Mouse (Mus musculus): ENCODE measurements around the gene Trim42. TPM values are rescaled to one million over a fixed set of nuclear protein-coding genes. Genes with fewer than 3 reads are reported as not detected.

Gene Trim42
- polyA plus RNA-seq (2012; rRNA removed) = not detected in 2 replicates

GRCm38 (mm10) chr9:97369591-97369990 is at the start of gene Trim42:
Trim42 (minus strand) TSS chr9:97369958.
- Histone ChIP-seq H3K4me1 (ENCODE audit: control insufficient read depth, insufficient read depth, low read length) (no peaks in the 10 kb centered on the region), H3K4me3 (ENCODE audit: insufficient read depth, low read length) (no peak within 1 kb of the TSS), H3K27ac (ENCODE audit: insufficient read depth, low read length) (no peak within 1 kb of the TSS)
- TF ChIP-seq POLR2A (IDR thresholded peaks at IDR 0.05; ENCODE audit: extremely low read depth, insufficient read depth, low read length) (no peak), CTCF (IDR thresholded peaks at IDR 0.05; ENCODE audit: extremely low read depth, insufficient read depth, low read length) (no peak)

GRCm38 (mm10) chr9:97414876-97415668 is 45.3 kb upstream of the Trim42 start:
- Histone ChIP-seq H3K4me1 (ENCODE audit: control insufficient read depth, insufficient read depth, low read length) (no peaks in the 10 kb centered on the region), H3K27ac (ENCODE audit: insufficient read depth, low read length) (no peak overlapping the region)
- TF ChIP-seq POLR2A (IDR thresholded peaks at IDR 0.05; ENCODE audit: extremely low read depth, insufficient read depth, low read length) (no peak), CTCF (IDR thresholded peaks at IDR 0.05; ENCODE audit: extremely low read depth, insufficient read depth, low read length) (no peak)

GRCm38 (mm10) chr9:97408142-97408541 is 38.4 kb upstream of the Trim42 start:
- Histone ChIP-seq H3K4me1 (ENCODE audit: control insufficient read depth, insufficient read depth, low read length) (no peaks in the 10 kb centered on the region), H3K27ac (ENCODE audit: insufficient read depth, low read length) (no peak overlapping the region), H3K4me3 (ENCODE audit: insufficient read depth, low read length) (no peak overlapping the region)
- no peak for TF ChIP-seq CTCF (IDR thresholded peaks at IDR 0.05; ENCODE audit: extremely low read depth, insufficient read depth, low read length)

More at GRCm38 (mm10) chr9:97414876-97415668, 45.3 kb upstream of the Trim42 start:
- no peak overlapping the region for H3K4me3 ChIP-seq (ENCODE audit: insufficient read depth, low read length)

- no peaks in the 10 kb centered on the region for H3K4me1 ChIP-seq (ENCODE audit: control insufficient read depth, insufficient read depth, low read length)
- no peak overlapping the region for H3K27ac ChIP-seq (ENCODE audit: insufficient read depth, low read length)
- H3K4me3 ChIP-seq (ENCODE audit: insufficient read depth, low read length) = no peak overlapping the region
- TF ChIP-seq CTCF (IDR thresholded peaks at IDR 0.05; ENCODE audit: extremely low read depth, insufficient read depth, low read length) (no peak), POLR2A (IDR thresholded peaks at IDR 0.05; ENCODE audit: extremely low read depth, insufficient read depth, low read length) (no peak)
These were observed 13.3 kb downstream of the Trim42 start for GRCm38 (mm10) chr9:97356441-97356840.

GRCm38 (mm10) chr9:97344767-97345297 is 24.9 kb downstream of the Trim42 start:
- no peak overlapping the region for H3K27ac ChIP-seq (ENCODE audit: insufficient read depth, low read length)
- no peak overlapping the region for H3K4me3 ChIP-seq (ENCODE audit: insufficient read depth, low read length)
- 0 out of 2 replicates have a peak, but pooled peaks cover 1% of the 10 kb centered on the region for H3K4me1 ChIP-seq (ENCODE audit: control insufficient read depth, insufficient read depth, low read length)
- TF ChIP-seq POLR2A (IDR thresholded peaks at IDR 0.05; ENCODE audit: extremely low read depth, insufficient read depth, low read length) = no peak
- no peak for TF ChIP-seq CTCF (IDR thresholded peaks at IDR 0.05; ENCODE audit: extremely low read depth, insufficient read depth, low read length)

- Histone ChIP-seq H3K4me3 (ENCODE audit: insufficient read depth, low read length) (no peak overlapping the region), H3K27ac (ENCODE audit: insufficient read depth, low read length) (no peak overlapping the region), H3K4me1 (ENCODE audit: control insufficient read depth, insufficient read depth, low read length) (0 out of 2 replicates have a peak, but pooled peaks cover 1% of the 10 kb centered on the region)
- TF ChIP-seq POLR2A (IDR thresholded peaks at IDR 0.05; ENCODE audit: extremely low read depth, insufficient read depth, low read length) (no peak), CTCF (IDR thresholded peaks at IDR 0.05; ENCODE audit: extremely low read depth, insufficient read depth, low read length) (no peak)
These were observed 28.0 kb downstream of the Trim42 start for GRCm38 (mm10) chr9:97341772-97342171.

GRCm38 (mm10) chr9:97322846-97323245 is 46.9 kb downstream of the Trim42 start:
- H3K4me1 ChIP-seq (ENCODE audit: control insufficient read depth, insufficient read depth, low read length) = no peaks in the 10 kb centered on the region
- no peak for TF ChIP-seq POLR2A (IDR thresholded peaks at IDR 0.05; ENCODE audit: extremely low read depth, insufficient read depth, low read length)
- peak; percentile 50; the same call in 1 of the 2 replicates for TF ChIP-seq CTCF (IDR thresholded peaks at IDR 0.05; ENCODE audit: extremely low read depth, insufficient read depth, low read length)
- no peak overlapping the region for H3K27ac ChIP-seq (ENCODE audit: insufficient read depth, low read length)
- H3K4me3 ChIP-seq (ENCODE audit: insufficient read depth, low read length) = no peak overlapping the region

- TF ChIP-seq POLR2A (IDR thresholded peaks at IDR 0.05; ENCODE audit: extremely low read depth, insufficient read depth, low read length) (no peak), CTCF (IDR thresholded peaks at IDR 0.05; ENCODE audit: extremely low read depth, insufficient read depth, low read length) (no peak)
- Histone ChIP-seq H3K27ac (ENCODE audit: insufficient read depth, low read length) (no peak overlapping the region), H3K4me1 (ENCODE audit: control insufficient read depth, insufficient read depth, low read length) (no peaks in the 10 kb centered on the region), H3K4me3 (ENCODE audit: insufficient read depth, low read length) (no peak overlapping the region)
These were observed 47.6 kb downstream of the Trim42 start for GRCm38 (mm10) chr9:97322120-97322519.

GRCm38 (mm10) chr9:97315421-97316055 is 54.2 kb downstream of the Trim42 start:
- H3K4me1 ChIP-seq (ENCODE audit: control insufficient read depth, insufficient read depth, low read length) = no peaks in the 10 kb centered on the region
- no peak overlapping the region for H3K4me3 ChIP-seq (ENCODE audit: insufficient read depth, low read length)
- no peak overlapping the region for H3K27ac ChIP-seq (ENCODE audit: insufficient read depth, low read length)
- TF ChIP-seq POLR2A (IDR thresholded peaks at IDR 0.05; ENCODE audit: extremely low read depth, insufficient read depth, low read length) (no peak), CTCF (IDR thresholded peaks at IDR 0.05; ENCODE audit: extremely low read depth, insufficient read depth, low read length) (peak; percentile 43)

Measured in cortical plate, adult 2 months (tissue).